Mouse (Mus musculus) spleen, adult 2 months (tissue): Measurements from ENCODE around the gene Scaf8.
A peak's percentile ranks its signal among the peaks of the same experiment; 100 is the strongest.

ENCODE experiments used
- CTCF ChIP-seq: fragments of 200-500 bp; IDR thresholded peaks from 2 replicates; pipeline ENCODE4 v1.5.1; 2011; ENCODE audit warnings: mild to moderate bottlenecking, inconsistent platforms; ENCODE audit not compliant: insufficient read depth, insufficient read length, insufficient replicate concordance; ENCODE audit errors: extremely low read depth
- POLR2A ChIP-seq: fragments of 200-500 bp; IDR thresholded peaks from 2 replicates; pipeline ENCODE4 v1.6.1; 2011; ENCODE audit warnings: low read depth, low read length, inconsistent platforms

- TF ChIP-seq POLR2A (no peak), CTCF (peak; percentile 89; the same call in 1 of the 2 replicates)
Measured at GRCm38 (mm10) chr17:3224383-3225106, 109.8 kb downstream of the Scaf8 start.
